Mouse (Mus musculus) mouse embryonic stem cell (cell line): ENCODE results near the gene Arhgef3.
"Not testable (repeated sequence)": the region's sequence is repeated elsewhere in the genome, so short reads cannot be mapped to it uniquely, and the experiment has no call there.

Experiments
- in situ Hi-C, 2 experiments: fragments of 300-500 bp; cut with MboI; formaldehyde crosslinking; loops; 1 replicate in 1 of 2; 3 replicates in 1 of 2; pipeline ENCODE4 v1.14.3; 2019 to 2020; ENCODE audit warnings: low sequenced_read_pairs in 2 of 2, low pct_unique_long_range_greater_than_20kb in 1 of 2, mixed read lengths in 1 of 2; ENCODE audit not compliant: unreplicated experiment in 1 of 2

The Arhgef3 gene

DNA sequence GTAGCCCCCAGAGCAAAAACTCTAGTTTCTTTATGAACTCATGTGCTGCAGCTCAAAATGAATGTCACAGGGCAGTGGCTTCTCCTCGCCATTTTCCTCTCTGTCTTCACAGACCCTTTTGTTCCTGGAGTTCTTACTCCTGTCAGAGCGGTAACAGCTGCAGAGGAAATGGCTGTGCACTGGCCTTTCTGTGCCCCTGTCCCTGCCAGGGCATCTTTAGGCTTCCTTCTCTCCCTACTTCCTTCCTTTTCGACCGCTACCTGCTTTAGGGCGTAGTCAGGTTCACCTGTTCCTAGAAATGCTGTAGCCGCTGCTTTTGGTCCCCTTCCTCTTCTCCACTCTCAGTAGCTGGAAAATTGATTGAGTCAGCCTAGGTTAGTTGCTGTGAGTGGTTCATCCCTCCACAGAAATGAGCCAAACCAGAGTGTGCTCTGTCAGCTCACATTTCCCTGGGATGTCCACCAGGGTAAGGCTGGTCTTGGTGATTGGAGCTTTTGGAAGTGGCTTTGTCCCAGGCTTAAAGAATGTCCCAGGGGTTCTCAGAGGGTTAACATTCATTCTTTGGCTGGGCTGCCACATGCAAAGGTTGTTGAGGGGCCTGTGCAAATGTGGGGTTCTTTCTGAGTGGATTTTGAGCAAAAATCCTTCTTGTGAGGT, 121.3 kb downstream of the Arhgef3 start:
- in situ Hi-C loops = no loop called here

DNA sequence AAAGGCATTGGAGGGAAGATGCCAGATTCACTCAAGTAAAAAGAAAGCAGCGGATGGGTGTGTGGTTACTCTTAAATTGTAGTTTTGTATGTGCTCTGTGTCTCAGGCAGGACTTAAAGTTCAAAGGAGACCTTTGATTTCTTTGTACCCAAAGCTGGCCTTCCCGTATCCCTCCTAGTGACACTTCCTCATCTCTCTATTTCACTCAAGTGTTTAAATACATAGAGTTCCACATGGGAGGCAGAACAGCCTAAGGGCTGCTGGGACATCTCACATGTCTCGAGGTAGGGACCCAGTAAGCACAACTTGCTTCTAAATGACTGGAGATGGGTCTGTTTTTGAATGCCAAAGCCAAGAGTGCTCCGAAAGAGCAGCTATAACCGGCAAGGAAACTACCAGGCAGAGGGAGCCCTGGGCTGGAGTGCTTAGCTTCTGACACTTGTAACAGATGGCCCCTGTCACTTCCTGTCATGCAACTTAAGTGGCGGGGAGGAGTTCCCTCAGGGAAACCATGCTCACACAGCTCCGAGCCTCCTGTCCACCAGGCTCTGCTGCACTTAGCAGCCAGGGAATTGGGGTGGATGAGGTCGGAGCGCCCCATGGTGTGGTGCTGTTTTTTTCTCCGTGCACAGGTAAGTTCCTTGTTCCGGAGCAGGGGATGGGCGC, 123.0 kb downstream of the Arhgef3 start:
- in situ Hi-C loops = no loop called here

DNA sequence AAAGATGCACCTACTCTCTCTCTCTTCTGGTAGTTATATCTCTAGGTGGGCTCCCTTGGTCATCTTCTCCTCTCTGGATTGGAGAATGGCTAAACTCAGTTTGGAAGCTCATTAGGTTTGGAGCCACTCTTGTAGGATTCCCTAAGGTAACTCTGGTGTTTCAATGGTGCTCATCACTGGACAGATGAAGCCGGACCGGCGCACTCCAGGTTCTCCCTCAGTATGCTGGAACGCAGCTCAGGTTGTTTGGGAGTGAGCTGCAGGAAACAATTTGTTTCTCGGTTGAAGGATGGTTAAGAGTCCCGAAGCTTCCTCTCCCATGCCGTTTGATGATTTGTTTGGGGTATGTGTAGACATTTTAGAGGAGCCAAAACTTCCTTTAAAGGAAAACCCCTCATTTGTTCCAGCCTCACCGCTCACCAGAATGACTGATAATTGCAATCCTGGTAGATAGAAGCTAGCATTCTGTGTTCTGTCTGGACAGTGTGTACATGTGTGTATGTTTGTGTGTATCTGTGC, 124.0 kb downstream of the Arhgef3 start:
- in situ Hi-C loops = no loop called here

DNA sequence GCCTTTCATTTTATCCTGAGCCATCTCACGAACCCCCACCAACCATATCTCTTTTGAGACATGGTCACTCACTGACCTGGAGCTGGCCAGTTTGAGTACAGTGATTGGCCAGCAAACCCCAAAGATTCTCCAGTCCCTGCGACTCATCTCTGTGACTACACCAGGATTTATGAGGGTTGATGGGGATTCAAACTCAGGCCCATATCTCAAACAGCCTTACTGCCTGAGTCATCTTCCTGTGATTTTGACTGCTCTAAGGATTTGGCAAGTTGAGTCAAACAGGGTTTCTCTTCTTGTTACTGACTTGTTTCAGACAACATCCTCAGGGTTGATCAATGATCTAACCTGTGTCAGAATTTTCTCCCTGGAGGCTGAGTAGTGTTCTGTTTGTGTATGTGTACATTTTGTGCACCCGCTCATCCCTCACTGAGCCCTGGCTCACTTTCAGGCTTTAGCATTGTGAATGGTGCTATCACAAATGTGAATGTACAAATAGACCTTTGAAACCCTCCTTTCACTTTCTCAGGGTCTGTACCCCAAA, 124.9 kb downstream of the Arhgef3 start:
- in situ Hi-C loops = no loop called here

DNA sequence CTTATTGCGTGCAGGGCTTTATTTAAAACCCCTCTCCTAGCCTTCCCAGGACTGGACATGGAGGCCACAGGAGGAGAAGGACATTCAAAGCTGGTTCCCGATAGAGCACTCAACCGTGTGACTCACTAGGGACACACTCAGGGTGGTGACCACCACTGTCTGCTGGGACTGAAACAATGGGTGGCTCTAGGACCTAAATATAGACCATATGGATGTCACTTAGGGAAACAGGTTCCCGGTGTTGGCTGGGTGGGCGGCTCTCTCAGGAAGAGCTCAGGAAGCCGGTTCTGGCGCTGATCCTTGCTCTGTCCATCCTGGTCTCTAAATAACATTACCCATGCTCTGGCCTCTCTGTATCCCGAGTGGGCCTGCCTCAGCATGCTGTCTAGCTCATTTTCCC, 127.6 kb downstream of the Arhgef3 start:
- in situ Hi-C loops = no loop called here

DNA sequence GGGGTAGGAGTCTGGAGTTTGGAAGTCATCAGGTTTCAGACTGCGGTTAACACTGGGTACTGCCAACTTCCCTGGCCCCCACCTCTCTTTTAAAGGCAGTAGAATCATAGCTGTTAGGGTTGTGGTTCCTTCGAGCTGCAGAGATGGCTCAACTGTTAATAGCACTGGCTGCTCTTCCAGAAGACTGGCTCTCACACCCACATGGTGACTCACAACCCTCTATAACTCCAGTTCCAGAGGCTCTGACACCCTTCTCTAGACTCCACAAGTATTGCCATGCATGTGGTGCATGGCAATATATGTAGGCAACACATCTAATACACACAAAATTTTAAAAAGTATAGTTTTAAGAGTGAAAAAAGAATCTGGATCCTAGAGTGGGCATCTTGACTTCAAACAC, 128.1 kb downstream of the Arhgef3 start:
- in situ Hi-C loops = no loop called here

DNA sequence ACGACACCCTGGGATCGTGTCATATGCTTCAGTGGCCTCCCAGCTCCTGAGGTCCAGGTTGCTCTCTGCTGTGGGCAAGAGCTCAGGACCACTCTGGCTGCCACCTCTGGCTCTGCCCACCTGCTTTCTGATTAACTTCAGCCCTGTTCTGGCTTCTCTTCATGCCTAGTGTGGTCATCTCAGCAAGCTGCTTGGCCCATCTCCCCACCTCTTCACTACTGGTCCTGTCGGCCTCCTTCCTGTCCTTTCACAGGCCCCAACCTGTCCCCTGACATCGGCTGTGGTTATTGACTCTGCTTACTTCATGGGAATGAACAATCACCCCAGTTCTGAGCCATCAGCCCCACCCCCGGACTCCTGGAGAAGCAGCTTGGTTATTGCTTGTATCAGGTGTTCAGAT, 128.9 kb downstream of the Arhgef3 start:
- in situ Hi-C loops = no loop called here

DNA sequence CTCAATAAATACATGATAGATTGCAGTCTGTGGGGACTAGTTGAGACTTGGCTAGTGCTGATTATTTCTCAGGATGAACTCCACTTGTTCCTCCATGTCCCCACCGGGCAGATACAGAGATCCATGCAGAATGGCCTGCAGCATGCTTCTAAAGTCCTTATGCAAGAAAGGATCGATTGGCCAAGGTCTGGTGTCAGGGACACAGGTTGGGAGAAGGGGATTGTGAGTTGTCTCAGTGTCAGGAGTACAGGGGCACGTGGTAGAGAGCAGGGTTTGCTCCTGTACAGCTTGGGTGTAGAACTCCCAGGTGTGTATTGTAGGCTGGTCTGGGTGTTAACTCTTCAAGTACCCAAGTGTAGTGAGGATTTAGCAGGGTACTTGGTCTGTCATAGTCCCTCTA, 130.2 kb downstream of the Arhgef3 start:
- in situ Hi-C loops = no loop called here

DNA sequence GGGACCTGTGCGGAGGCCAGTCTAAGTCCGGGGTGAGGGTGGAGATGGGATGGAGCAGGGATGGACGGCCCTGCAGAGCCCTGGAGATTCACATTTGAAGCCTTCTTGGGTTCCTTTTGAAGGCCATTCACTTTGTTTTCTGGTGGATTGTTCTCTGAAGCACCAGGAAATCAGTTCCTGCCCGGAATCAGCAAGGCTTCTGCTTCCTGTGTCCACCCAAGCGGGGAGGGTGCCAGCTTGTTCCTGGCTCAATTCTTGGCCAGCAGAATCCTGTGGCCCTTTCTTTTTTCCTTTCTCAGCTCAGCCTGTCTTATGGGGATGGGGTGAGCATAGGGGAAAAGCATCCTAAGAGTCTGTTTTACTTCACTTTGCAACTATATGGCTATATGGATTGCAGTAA, 131.7 kb downstream of the Arhgef3 start:
- in situ Hi-C loops = no loop called here

DNA sequence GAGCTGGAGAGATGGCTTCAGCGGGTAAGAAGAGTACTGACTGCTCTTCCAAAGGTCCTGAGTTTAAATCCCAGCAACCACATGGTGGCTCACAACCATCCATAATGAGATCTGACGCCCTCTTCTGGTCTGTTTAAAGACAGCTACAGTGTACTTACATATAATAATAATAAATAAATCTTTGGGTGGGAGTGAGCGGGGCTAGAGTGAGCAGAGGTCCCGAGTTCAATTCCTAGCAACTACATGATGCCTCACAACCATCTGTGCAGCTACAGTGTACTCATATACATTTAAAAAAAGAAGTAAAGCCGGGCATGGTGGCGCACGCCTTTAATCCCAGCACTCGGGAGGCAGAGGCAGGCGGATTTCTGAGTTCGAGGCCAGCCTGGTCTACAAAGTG, 132.2 kb downstream of the Arhgef3 start:
- in situ Hi-C loops = not testable (repeated sequence)

DNA sequence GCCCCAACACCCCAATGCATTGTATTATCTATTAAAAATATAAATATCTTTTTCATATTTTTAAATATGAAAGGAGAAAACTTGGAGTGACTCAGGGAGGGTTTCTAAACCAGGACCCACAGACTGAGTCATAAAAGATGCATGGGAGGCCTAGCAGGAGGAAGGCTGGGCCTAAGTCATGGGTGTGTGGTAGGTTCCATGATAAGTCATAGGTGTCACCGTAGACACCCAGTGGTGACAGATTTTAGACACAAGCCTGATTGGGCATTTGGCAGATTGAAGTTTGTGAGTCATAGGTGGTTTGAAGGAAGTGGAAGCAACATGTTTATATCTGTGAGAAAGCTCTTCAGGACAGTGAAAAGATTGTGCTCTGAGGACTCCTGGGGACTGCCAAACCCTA, 134.4 kb downstream of the Arhgef3 start:
- in situ Hi-C loops = no loop called here

DNA sequence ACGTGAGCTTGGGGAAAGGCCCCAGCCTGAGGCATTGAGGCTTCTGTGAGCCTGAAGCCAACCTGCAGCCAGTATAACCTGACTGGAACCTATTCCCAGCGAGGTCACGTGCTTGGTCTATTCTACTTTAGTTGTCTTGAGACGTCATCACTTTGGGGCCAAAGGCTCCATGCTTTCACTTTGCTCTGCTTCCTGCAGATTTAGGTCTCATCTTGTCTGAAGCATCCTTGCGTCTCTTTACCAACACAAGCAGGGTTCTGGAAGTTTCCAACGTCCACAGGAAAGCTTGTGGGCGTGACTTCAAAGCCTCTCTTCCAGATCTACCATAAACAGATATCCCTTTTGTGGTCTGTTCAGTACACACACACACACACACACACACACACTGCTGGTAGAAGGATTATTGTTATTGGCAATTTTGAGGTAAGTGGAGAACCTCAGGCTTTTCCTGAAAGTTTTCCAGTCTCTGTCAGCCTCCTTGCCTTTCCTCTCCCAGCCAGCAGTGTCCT, 135.6 kb downstream of the Arhgef3 start:
- in situ Hi-C loops = no loop called here

DNA sequence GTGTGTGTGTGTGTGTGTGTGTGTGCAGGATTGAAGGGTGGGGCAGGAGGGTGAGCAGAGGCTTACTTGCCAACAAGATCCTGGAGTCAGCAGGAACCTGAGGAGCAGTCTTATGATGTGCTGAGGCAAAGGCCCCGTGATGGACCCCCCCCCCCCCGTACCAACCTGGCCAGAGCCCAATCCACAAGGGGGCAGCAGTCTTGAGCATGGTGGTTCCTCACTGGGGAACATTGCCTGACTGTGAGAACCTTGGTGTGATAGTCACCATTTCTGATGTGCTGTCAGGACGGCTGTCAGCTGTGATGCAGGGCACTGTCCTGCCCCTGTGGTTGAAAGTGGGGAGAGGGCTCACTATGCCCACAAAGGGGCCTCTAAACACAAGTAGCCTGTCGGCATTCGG, 138.7 kb downstream of the Arhgef3 start:
- in situ Hi-C loops = no loop called here

DNA sequence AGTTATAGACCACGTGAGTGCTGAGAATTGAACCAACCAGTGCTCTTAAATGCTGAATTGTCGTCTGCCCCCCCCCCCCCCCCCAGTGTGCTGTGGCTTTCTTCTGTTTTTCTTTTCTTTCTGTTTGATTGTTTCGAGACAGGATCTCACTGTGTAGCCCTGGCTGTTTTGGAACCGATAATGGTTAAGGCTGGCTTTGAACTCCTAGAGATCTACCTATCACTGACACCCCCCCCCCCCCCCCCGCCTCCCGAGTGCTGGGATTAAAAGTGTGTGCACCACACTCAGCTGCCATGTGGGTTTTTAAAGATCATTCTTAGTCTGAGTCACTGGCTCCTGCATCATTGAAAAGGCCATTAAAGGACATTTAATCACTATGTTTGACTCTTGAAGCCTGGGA, 147.7 kb downstream of the Arhgef3 start:
- in situ Hi-C loops = no loop called here

DNA sequence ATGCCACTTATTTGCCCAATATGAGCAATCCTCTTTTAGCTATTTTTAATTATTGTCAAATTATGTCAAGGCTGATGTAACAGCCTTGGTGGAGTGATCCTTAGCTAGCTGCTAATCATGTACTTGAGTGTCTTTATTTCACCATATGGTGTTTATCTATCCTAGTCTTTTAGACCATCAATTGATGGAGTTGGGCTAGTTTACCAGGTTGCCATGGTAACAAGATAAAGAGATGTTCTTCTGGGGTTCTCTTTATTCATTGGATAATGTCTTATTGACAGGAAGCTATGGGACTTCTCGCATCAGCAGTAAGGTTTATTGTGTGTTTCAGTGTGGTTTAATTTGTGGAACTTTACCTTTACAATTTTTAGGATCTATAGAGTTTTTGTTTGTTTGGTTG, 151.9 kb downstream of the Arhgef3 start:
- in situ Hi-C loops = no loop called here

DNA sequence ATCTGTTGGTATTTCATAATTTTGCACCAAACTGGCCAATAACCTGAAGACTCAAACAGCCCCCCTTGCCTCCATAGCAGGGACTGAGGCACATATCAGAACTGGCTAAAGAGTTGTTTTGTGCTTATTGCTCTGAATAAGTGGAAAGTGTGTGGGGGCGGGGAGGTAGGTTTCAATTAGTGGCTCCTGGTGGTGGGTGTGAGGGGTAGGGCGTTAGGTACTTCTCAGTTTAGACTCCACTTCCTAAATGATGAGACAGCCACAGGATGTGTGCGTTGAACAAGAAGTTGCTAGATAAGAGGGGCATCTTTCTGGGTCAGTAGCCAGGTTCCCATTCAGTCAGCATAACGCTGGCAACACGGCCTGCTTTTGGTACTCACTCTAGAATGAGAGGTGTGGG, 153.4 kb downstream of the Arhgef3 start:
- in situ Hi-C loops = no loop called here

DNA sequence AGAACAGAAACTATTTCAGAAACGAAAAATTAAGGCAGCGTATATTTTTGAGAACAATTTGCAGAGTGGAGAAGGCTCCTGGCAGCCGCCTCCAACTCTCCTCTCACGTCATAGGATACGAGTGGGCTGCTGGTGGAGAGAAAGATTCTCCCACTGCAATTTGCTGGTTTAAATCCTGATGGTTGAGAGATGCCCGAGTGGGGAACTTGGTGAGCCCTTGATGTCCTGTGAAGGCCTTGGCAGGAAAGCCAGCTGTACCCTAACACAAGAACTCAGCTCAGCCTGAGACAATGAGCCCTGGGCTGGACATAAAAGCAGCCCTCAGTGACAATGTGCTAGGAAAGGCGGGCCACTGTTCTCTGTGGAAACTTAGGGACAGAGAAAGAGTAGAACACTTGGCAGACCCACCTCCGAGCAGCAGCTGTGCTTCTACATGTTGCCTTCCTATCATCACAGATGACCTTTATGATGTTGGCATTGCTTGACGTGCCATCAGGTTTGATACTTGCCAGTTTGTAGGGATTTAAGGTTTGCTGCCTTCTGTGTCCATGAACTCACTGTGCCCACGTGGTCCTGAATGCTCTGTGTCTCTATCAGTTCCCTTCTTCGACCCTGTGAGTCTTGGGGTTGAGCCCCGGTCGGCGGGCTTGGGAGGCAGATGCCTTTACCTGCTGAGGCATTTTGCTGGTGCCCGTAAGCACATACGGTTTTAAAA, 154.4 kb downstream of the Arhgef3 start:
- in situ Hi-C loops = no loop called here

DNA sequence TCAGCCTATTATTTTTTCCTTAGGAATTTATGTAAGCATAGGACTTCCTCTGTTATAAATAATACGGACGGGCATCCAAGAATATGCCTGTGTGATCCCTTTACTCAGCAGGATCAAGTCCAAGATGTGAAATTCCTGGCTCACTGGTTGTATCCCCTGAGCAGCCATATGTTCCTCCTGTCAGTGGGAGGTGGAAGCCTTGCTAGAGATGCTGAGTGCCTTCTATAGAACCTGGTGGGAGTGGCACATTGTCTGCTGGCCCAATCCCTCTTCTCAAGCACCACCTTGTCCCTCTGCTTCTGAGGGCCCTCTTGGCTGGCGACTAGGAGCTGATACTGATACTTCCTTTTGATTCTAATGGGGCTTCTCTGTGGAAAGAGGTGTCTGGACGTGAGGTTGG, 155.1 kb downstream of the Arhgef3 start:
- in situ Hi-C loops = no loop called here

DNA sequence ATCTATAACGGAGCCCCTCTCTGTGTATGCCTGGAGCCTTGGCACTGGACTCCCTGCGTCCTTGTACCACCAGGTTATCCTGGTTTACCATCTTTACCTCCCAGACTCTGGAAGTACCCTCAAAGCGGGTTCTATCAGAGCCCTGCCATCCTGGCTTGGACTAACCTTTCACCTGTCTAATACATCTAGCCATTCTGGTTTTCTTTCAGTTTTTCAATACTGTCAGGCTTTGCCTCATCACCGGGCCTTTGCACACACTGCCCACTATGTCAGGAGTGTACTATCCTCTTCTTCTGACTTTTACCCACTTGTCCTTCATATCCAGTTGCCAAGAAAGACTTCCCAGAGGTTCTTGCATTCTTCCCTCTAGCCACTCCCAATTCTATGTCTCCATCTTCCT, 155.8 kb downstream of the Arhgef3 start:
- in situ Hi-C loops = no loop called here
